Comparison of ENCODE assay signal across 8 mouse cellular contexts in the genomic region with DNA sequence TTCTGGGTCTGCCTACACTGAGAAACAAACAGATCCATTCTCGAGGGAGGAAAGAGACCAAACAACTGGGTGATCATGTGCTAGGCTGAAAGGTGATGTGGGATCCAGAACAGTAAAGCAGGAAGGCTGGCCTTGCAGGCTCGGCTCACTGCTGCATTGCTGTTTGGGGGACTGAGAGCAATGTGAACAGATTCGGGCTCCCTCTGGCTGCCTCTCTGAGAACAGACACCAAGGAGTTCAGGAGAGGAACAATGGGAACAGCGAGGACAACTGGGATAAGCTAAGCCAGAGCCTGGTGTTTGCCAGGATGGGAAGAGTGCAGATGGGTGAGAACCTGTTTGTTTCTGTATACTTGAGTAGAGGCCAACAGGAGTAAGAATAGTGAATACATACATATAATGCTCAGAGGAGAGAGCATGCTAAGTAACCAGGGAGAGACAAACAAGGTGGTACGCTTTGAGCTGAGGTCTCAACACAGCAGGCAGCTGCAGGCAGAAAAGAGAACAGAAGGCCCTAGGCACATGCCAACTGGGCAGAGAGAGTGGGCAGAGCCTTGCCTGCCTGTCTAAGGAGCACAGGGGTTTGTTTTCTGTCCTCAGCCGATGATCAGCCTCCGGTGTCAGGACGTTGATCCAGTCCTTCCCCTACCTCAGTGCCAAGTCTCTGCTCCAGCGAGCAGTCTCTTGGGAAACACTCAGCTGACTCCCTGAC. TPM values are rescaled to one million over a fixed set of nuclear protein-coding genes. Genes with fewer than 3 reads are reported as not detected.
DNase-seq lines count a peak whose midpoint lies in the region; ATAC-seq and TF ChIP-seq lines count a peak whose summit lies in the region.

No protein-coding gene starts in this region.

- H3K4me2 ChIP-seq in lung, embryonic 14.5 days = no peak overlapping the region
- no peak overlapping the region for H3K4me2 ChIP-seq in neural tube, embryonic 13.5 days

- H3K4me1 ChIP-seq in lung, embryonic 14.5 days (ENCODE audit: insufficient read depth) = no peaks in the 10 kb centered on the region
- peaks cover 41% of the 10 kb centered on the region for H3K4me1 ChIP-seq in neural tube, embryonic 13.5 days (replicated peaks)

- no peak overlapping the region for H3K27ac ChIP-seq in lung, embryonic 14.5 days (ENCODE audit: low read depth)
- H3K27ac ChIP-seq in neural tube, embryonic 13.5 days (replicated peaks) = peak overlapping the region; percentile 67

- ATAC-seq in lung, embryonic 14.5 days (ENCODE audit: insufficient read depth) = peak; percentile 46; the same call in 1 of the 2 replicates
- peak; percentile 76 for ATAC-seq in neural tube, embryonic 13.5 days (ENCODE audit: low read depth)

- H3K27me3 ChIP-seq in lung, embryonic 14.5 days (ENCODE audit: insufficient read depth, low read length) = no peaks in the 10 kb centered on the region
- no peaks in the 10 kb centered on the region for H3K27me3 ChIP-seq in neural tube, embryonic 13.5 days

- no peaks in the 10 kb centered on the region for H3K9me3 ChIP-seq in lung, embryonic 14.5 days (ENCODE audit: low read depth, low read length)
- H3K9me3 ChIP-seq in neural tube, embryonic 13.5 days = no peaks in the 10 kb centered on the region

- H3K4me3 ChIP-seq in lung, embryonic 14.5 days (ENCODE audit: low read depth, low read length) = no peak overlapping the region
- H3K4me3 ChIP-seq in neural tube, embryonic 13.5 days = no peak overlapping the region

- 68% methylated on average over 9 of the region's 9 CpGs for WGBS in lung, embryonic 14.5 days
- WGBS in neural tube, embryonic 13.5 days = 63% methylated on average over 9 of the region's 9 CpGs

- TF ChIP-seq CTCF in lung, embryonic 14.5 days (IDR thresholded peaks at IDR 0.05; ENCODE audit: low read depth) = peak; percentile 50

- DNase-seq in lung, embryonic 14.5 days = peak; percentile 38
- no peak for DNase-seq in lung, postnatal 25 days (ENCODE audit: low spot score)
- DNase-seq in cerebellum, postnatal 14 days = peak; percentile 80 to 82
- DNase-seq in gastrocnemius, postnatal 10 days = peak; percentile 41
- peak; percentile 58 to 59 for DNase-seq in layer of hippocampus, postnatal 25 days (ENCODE audit: extremely low spot score in 1 of 2, low spot score in 1 of 2)
- no peak for DNase-seq in urinary bladder, adult 18-20 months (ENCODE audit: low spot score in 2 of 2)
- no peak for DNase-seq in adrenal gland, adult 2 months

- no peak overlapping the region for H3K9ac ChIP-seq in lung, embryonic 14.5 days
- H3K9ac ChIP-seq in neural tube, embryonic 13.5 days = 0 out of 2 replicates have a peak overlapping the region, but pooled peaks have one; percentile 6

- H3K36me3 ChIP-seq in lung, embryonic 14.5 days (ENCODE audit: insufficient read depth) = peaks cover 49% of the 10 kb centered on the region
- peaks cover 26% of the 10 kb centered on the region for H3K36me3 ChIP-seq in neural tube, embryonic 13.5 days

RNA-seq across cellular contexts. Expression of a gene that starts 8.0 kb away (rescaled TPM):
- 24.3 and 25.1 TPM in 2 replicates for polyA plus RNA-seq in lung, embryonic 14.5 days (2014; fragmentation: Nextera tagmentation; extraction: Ambion mirVana)
- 10 to 100 TPM in 1 of 2 experiments, 1 to 10 TPM in 1; 8.1 to 10.8 TPM for total RNA-seq in gastrocnemius, postnatal 10 days (2021)
- 1 to 10 TPM; 8.5 to 9.9 TPM for total RNA-seq in layer of hippocampus, postnatal 25 days (2021)
- 9.8 and 10.6 TPM in 2 replicates for polyA plus RNA-seq in neural tube, embryonic 13.5 days (2015; fragmentation: Nextera tagmentation; extraction: Ambion mirVana)
- total RNA-seq in adrenal gland, adult 2 months (2021) = 10 to 100 TPM; 20.6 to 22.3 TPM
- 4.5 and 4.8 TPM in 2 replicates for polyA plus RNA-seq in adrenal gland, adult 2 months (2012; rRNA removed)

Comparison
In these comparisons a context has a peak if more than half of its experiments do, and no peak if none do; other contexts are left out.
1. DNase-seq: peak in lung, embryonic 14.5 days (single experiment), cerebellum, postnatal 14 days (2 of 2), gastrocnemius, postnatal 10 days (single experiment) and layer of hippocampus, postnatal 25 days (2 of 2); none in lung, postnatal 25 days (single experiment), urinary bladder, adult 18-20 months (0 of 2) and adrenal gland, adult 2 months (single experiment).